Mouse (Mus musculus) hindbrain, embryonic 15.5 days (tissue): ENCODE measurements around the gene Pigt. TPM values are rescaled to one million over a fixed set of nuclear protein-coding genes. Genes with fewer than 3 reads are reported as not detected.

Experiments
- ATAC-seq: fragments of 200-750 bp; cut with Nextera tagmentation; 2 replicates; pipeline ENCODE4 v1.8.0; 2017; ENCODE audit warnings: low read depth, moderate number of reproducible peaks, moderate TSS enrichment; ENCODE audit not compliant: low FRiP score
- H3K27ac ChIP-seq: fragments of 300-500 bp; sonication (generic); replicated peaks from 2 replicates; pipeline ENCODE4 v1.5.1; 2015; ENCODE audit warnings: mild to moderate bottlenecking, inconsistent platforms
- H3K27me3 ChIP-seq: fragments of 300-500 bp; sonication (generic); 2 replicates; pipeline ENCODE4 v1.6.1; 2015; ENCODE audit warnings: control low read depth, inconsistent platforms
- H3K36me3 ChIP-seq: fragments of 300-500 bp; sonication (generic); 2 replicates; pipeline ENCODE4 v1.6.1; 2015; ENCODE audit warnings: control low read depth, inconsistent platforms
- H3K4me1 ChIP-seq: fragments of 300-500 bp; sonication (generic); replicated peaks from 2 replicates; pipeline ENCODE4 v1.6.1; 2015; ENCODE audit warnings: control low read depth, inconsistent platforms
- H3K4me2 ChIP-seq: fragments of 300-500 bp; sonication (generic); 2 replicates; pipeline ENCODE4 v1.6.1; 2015; ENCODE audit warnings: moderate library complexity, mild to moderate bottlenecking, inconsistent platforms
- H3K4me3 ChIP-seq: fragments of 300-500 bp; sonication (generic); 2 replicates; pipeline ENCODE4 v1.5.1; 2015; ENCODE audit warnings: mild to moderate bottlenecking, inconsistent platforms
- H3K9ac ChIP-seq: fragments of 300-500 bp; sonication (generic); 2 replicates; pipeline ENCODE4 v1.6.1; 2015; ENCODE audit warnings: inconsistent platforms
- H3K9me3 ChIP-seq: fragments of 300-500 bp; sonication (generic); 2 replicates; pipeline ENCODE4 v1.6.1; 2016; ENCODE audit warnings: control low read depth, inconsistent platforms
- WGBS: fragments of 180-500 bp; shearing (Covaris S2); methylation state at CpG from one replicate; pipeline ENCODE4 v1.1.7; 2015; 5-methylcytosine and 5-hydroxymethylcytosine counted together
- polyA plus RNA-seq: library from polyadenylated mRNA; unstranded; fragments of >200 nt; fragmentation: Nextera tagmentation; extraction: Ambion mirVana; gene quantifications from 2 replicates; pipeline ENCODE4 v1.2.1, GENCODE M21; 2015

Gene Pigt
- polyA plus RNA-seq, 1 experiment from 2014 or later = 103 TPM

DNA sequence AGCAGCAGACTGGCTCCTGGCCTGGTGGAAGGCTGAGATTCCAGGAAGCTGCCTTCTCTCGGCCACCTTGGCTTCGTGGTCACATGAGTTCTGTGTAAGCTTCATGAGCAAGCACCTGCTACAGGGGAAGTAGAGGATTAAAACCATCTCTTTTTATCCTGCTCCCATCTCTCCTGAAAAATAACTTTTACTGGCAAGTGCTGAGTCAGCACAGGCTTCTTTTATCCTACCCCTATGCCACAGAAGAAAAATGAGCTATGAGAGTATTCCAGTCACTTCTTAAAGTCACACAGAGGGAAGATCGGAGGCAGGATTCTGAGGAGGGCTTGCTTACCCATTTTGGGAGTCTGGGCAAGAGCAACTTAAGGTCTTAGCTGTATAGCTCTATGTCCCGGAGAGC, 39.7 kb downstream of the Pigt start:
- 87% methylated on average over 4 of the region's 4 CpGs for WGBS
- Histone ChIP-seq H3K4me2 (no peak overlapping the region), H3K9me3 (no peaks in the 10 kb centered on the region), H3K9ac (no peak overlapping the region), H3K4me1 (no peaks in the 10 kb centered on the region), H3K27ac (no peak overlapping the region), H3K27me3 (no peaks in the 10 kb centered on the region), H3K4me3 (no peak overlapping the region), H3K36me3 (no peaks in the 10 kb centered on the region)
- ATAC-seq = no peak

DNA sequence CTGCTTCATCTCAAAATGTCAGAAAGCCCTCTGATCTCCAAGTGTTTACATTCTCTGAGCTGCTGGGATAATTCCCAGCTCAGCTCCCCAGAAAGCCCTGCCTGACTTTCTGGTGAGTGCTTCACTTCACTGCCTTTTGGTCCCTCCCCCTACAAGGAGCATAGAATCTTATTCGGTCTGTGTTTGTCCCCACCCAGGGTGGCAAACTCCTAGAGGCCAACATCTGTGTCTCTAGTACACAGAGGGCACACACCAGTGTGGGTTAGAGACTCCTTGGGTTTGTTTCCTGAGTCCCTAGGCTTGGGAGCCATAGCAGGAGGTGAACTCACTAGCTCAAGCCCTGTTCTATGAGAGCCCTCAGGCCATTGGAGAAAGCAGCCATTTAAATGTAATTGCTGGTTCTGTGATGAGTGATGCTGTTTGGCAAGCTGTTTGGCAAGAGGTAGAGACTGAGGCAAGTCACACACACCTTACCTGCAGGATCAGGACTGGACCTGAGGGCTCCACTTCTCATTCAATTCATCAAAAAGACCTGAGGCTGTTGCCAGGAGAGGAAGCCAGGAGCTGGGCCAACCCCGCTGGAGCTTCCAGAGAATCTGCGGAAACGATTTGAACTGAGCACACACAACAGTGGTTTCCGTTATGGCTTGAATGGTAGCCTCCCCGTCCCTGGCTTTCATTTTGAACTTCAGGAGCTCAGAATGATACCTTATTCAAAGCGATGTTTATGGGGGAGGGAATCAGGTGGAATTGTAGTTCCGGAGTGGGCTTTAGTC, 43.5 kb downstream of the Pigt start:
- no peaks in the 10 kb centered on the region for H3K9me3 ChIP-seq
- no peaks in the 10 kb centered on the region for H3K4me1 ChIP-seq
- H3K4me2 ChIP-seq = no peak overlapping the region
- ATAC-seq = no peak
- H3K27me3 ChIP-seq = no peaks in the 10 kb centered on the region
- no peak overlapping the region for H3K27ac ChIP-seq
- no peak overlapping the region for H3K9ac ChIP-seq
- H3K36me3 ChIP-seq = no peaks in the 10 kb centered on the region
- H3K4me3 ChIP-seq = no peak overlapping the region
- 47% methylated on average over 8 of the region's 8 CpGs for WGBS

DNA sequence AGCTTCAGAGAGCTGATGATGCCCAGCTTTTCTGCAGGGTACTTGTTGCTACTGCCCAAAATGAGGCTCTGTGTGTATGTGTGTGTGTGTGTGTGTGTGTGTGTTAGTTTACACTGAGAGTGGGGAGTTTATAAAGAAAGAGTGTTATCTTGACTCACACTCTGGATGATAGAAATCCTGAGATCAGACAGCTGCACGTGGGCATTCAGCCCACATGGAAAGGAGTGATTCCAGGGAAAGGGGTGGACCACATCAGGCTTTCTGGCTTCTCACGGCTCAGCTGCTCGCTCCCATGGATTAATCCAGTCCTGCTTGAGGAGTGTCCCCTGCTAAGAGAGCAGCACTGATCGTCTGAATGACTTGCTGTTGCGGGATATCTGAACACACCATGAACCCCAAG, 44.8 kb downstream of the Pigt start:
- Histone ChIP-seq H3K4me1 (no peaks in the 10 kb centered on the region), H3K36me3 (no peaks in the 10 kb centered on the region), H3K4me3 (no peak overlapping the region), H3K9me3 (no peaks in the 10 kb centered on the region), H3K27ac (no peak overlapping the region), H3K4me2 (no peak overlapping the region), H3K9ac (no peak overlapping the region), H3K27me3 (no peaks in the 10 kb centered on the region)
- no peak for ATAC-seq
- 75% methylated on average over 5 of the region's 5 CpGs for WGBS

DNA sequence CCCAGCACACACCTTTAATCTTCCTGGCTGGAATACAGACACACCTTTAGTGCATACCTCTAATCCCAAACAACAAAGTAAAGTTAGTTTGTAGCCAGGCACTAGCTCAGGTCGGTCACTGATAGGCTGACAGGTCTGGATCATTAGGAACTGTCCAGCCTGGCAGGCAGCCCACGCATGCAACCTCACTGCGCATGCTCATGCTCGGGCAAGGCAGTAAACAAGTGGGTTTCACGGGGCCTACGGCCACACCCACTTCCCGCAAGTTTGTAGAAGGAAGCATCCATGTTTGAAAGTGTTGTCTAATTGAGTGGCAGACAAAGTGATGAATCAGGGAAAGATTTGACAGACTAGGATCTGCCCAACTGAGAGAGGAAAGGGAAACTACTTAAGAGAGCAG, 45.3 kb downstream of the Pigt start:
- Histone ChIP-seq H3K36me3 (no peaks in the 10 kb centered on the region), H3K27ac (no peak overlapping the region), H3K27me3 (no peaks in the 10 kb centered on the region), H3K4me1 (no peaks in the 10 kb centered on the region), H3K9me3 (no peaks in the 10 kb centered on the region), H3K4me2 (no peak overlapping the region), H3K9ac (no peak overlapping the region), H3K4me3 (no peak overlapping the region)
- 87% methylated on average over 7 of the region's 7 CpGs for WGBS
- ATAC-seq = no peak

DNA sequence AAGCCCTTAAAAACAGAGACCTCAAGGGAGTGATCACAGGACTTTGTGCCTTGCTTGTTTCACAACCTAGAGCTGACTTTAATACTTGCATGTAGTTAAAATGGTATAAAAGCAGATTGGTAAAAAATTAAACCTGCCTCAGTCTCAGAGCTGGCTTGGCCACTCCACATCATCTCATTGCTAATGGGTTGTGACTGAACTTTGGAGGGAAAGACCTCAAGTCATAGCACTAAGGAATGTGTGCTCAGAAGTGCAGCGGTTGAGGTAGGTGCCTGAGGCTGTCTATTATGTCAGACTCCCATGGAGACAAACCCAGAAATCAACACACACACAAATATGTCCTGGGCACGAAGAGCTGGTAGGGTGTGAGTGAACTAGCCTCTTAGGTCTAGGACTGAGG, 46.4 kb downstream of the Pigt start:
- Histone ChIP-seq H3K4me3 (no peak overlapping the region), H3K27ac (no peak overlapping the region), H3K4me2 (no peak overlapping the region), H3K9ac (no peak overlapping the region), H3K27me3 (no peaks in the 10 kb centered on the region), H3K9me3 (no peaks in the 10 kb centered on the region), H3K4me1 (no peaks in the 10 kb centered on the region), H3K36me3 (no peaks in the 10 kb centered on the region)
- WGBS = 61% methylated on average over 2 of the region's 2 CpGs
- no peak for ATAC-seq

DNA sequence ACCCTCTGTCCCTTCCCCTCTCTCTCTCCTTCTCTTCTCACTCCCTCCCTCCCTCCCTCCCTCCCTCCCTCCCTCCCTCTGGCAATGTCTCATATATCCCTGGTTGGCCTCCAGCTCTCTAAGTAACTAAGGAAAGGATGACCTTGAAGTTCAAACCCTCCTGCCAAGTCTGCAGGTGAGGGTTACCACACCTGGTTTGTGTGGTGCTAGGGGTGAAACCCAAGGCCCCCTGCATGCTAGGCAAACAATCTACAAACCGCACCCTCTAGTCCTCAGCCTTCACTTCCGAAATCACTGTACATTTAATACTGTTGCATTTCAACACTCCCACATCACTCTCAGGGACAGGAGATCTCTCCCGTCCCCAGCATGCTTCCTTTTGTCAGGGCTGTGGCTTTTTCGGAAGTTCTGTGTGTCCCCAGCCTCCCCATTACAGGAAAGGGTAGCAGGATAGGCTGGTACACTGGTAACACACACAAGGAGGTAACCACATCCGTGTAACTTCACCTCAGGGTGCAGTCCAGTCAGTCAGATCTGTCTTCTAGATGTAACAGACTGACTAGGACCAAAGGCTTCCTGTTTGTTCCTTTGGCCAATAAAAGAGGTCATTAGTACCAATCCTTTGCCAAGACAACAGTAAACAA, 47.3 kb downstream of the Pigt start:
- no peak overlapping the region for H3K27ac ChIP-seq
- no peak overlapping the region for H3K9ac ChIP-seq
- H3K36me3 ChIP-seq = no peaks in the 10 kb centered on the region
- H3K4me2 ChIP-seq = no peak overlapping the region
- ATAC-seq = no peak
- no peak overlapping the region for H3K4me3 ChIP-seq
- WGBS = 61% methylated on average over 5 of the region's 5 CpGs
- no peaks in the 10 kb centered on the region for H3K27me3 ChIP-seq
- no peaks in the 10 kb centered on the region for H3K4me1 ChIP-seq
- no peaks in the 10 kb centered on the region for H3K9me3 ChIP-seq

DNA sequence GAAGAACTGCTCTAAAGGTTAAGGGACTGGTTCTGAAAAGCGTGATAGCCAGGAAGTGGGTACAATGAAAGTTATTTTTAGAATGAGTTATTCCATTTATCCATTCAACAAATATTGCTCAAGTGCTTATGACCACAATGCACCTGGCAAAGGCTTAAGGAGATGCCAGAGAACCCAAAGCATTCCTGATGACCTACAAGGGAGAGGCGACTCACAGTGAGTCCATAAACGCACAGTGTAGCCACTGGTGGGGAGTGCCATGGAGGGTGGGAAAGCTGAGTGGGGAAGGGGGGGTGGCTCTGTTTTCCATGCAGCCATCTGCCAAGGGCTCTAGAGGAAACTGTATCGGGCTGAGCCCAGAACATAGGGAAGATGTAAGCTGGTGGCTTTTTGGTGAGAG, 52.0 kb downstream of the Pigt start:
- 54% methylated on average over 4 of the region's 4 CpGs for WGBS

DNA sequence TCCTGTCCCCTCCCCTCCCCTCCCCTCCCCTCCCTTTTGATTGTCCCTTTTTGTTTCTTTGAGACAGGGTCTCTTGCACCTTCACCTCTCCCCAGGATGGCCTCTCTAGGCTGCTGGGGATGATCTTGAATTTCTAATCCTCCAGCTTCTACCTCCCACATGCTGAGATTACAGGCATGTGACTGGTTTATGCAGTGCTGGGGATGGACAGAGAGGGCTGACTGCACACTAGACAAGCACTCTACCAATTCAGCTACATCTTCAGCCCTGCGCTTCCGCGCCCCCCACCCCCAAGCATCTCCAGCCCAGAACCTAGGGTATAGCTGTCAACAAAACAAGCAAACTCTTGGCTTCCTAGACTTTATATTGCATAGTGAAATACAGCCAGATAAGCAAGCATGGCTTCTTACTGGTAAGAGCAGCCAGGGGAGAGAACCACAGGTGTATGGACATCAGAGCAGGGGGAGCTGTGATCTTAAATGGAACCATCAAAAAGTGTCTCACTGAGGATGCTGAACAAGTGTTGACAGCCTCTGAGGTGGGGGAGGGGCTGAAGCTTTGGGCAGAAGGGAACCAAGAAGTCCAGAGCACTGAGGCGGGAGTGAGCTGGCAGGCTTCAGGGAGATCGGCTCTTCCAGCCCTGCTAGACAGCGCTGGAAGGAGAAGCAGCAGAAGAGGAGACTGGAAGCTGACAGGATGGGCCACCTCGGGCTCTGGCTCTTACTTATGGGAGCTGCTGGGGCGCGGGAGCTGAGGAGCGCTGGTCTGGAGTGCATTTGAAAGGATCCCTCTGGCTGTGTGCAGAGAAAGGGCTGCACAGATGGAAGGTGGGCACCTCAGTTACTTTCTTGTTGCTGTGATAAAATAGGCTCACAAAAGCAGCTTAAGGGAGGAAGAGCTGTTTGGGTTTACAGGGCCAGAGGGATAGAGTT, 52.9 kb downstream of the Pigt start:
- H3K4me3 ChIP-seq = no peak overlapping the region
- no peak for ATAC-seq
- no peak overlapping the region for H3K27ac ChIP-seq
- no peaks in the 10 kb centered on the region for H3K36me3 ChIP-seq
- H3K9me3 ChIP-seq = no peaks in the 10 kb centered on the region
- H3K9ac ChIP-seq = no peak overlapping the region
- 19% methylated on average over 10 of the region's 10 CpGs for WGBS
- H3K4me2 ChIP-seq = peak overlapping the region; percentile 20; the same call in 1 of the 2 replicates
- H3K4me1 ChIP-seq = peaks cover 7% of the 10 kb centered on the region; the same call in 1 of the 2 replicates
- H3K27me3 ChIP-seq = no peaks in the 10 kb centered on the region

More for the DNA sequence above, 52.0 kb downstream of the Pigt start:
- Histone ChIP-seq H3K4me1 (peaks cover 7% of the 10 kb centered on the region; the same call in 1 of the 2 replicates), H3K27ac (no peak overlapping the region), H3K4me3 (no peak overlapping the region), H3K36me3 (no peaks in the 10 kb centered on the region), H3K4me2 (no peak overlapping the region), H3K9me3 (no peaks in the 10 kb centered on the region), H3K27me3 (no peaks in the 10 kb centered on the region), H3K9ac (no peak overlapping the region)
- ATAC-seq = no peak

DNA sequence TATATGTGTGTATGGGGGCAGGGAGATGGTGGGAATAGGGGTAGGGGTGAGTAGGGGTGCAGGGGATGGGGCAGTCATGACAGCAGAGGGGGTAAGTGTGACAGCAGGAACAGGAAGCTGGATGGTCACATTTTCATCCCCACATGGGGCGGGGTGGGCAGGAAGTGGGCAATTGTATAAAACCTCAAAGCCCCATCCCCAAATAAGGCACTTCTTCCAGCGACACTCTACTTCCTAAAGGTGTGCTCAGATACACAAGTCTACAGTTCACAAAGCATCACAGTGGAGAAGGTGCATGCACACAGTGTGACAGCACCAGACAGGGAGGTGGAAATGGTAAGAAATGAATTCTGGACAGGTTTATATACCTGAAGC, 53.6 kb downstream of the Pigt start:
- Histone ChIP-seq H3K36me3 (no peaks in the 10 kb centered on the region), H3K9ac (no peak overlapping the region), H3K4me3 (no peak overlapping the region), H3K4me2 (no peak overlapping the region), H3K27me3 (no peaks in the 10 kb centered on the region), H3K9me3 (no peaks in the 10 kb centered on the region), H3K27ac (no peak overlapping the region), H3K4me1 (peaks cover 7% of the 10 kb centered on the region; the same call in 1 of the 2 replicates)
- no peak for ATAC-seq
- 95% methylated on average over 2 of the region's 2 CpGs for WGBS

DNA sequence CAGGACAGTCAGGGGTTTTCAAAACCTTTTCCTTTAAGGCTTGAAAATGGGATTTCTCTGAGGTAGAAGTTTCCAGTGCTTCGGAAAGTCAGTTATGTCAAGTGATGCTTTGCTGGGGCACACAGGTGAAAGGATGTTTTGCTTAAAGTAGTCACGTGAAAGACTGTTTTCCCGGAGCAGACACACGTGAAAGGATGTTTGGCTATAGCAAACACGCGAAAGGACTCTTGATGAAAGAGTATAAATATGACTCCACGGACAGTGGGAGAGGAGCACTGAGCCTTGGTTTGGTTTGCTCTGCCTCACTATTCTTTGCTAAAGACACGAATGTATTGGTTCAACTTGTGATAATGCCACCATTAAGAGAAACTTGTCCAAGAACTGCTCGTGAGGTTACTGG, 54.2 kb downstream of the Pigt start:
- Histone ChIP-seq H3K27ac (no peak overlapping the region), H3K36me3 (no peaks in the 10 kb centered on the region), H3K4me1 (peaks cover 7% of the 10 kb centered on the region; the same call in 1 of the 2 replicates), H3K4me2 (no peak overlapping the region), H3K9ac (no peak overlapping the region), H3K9me3 (no peaks in the 10 kb centered on the region), H3K4me3 (no peak overlapping the region), H3K27me3 (no peaks in the 10 kb centered on the region)
- 89% methylated on average over 9 of the region's 9 CpGs for WGBS
- no peak for ATAC-seq
